10 mouse cellular contexts compared by ENCODE assay signal in genomic region chr5:114369921-114370320, GRCm38 (mm10). TPM values are rescaled to one million over a fixed set of nuclear protein-coding genes. Genes with fewer than 3 reads are reported as not detected.
A peak's percentile ranks its signal among the peaks of the same experiment; 100 is the strongest.
DNase-seq lines count a peak whose midpoint lies in the region; ATAC-seq and TF ChIP-seq lines count a peak whose summit lies in the region.
"Had no signal": no experiment of that assay in that cellular context is flagged by ENCODE, and none has a peak within 500 bp of the region (broad histone marks: within the 10 kb centered on the region; RNA-seq: fewer than 3 reads in every experiment).

No protein-coding gene starts in this region.

- no peak overlapping the region for H3K9ac ChIP-seq in kidney, embryonic 14.5 days (ENCODE audit: low read depth, low read length)
- H3K9ac ChIP-seq in embryonic facial prominence, embryonic 14.5 days (ENCODE audit: low read depth, low read length): peak overlapping the region; percentile 51
- H3K9ac ChIP-seq in limb, embryonic 14.5 days (ENCODE audit: low read depth, low read length, severe bottlenecking): peak overlapping the region; percentile 14; the same call in 1 of the 2 replicates

- DNase-seq in kidney, adult 8-10 months: no peak
- DNase-seq in embryonic facial prominence, embryonic 14.5 days (ENCODE audit: low spot score): no peak
- DNase-seq in limb, embryonic 14.5 days (ENCODE audit: low spot score): no peak
- no peak for DNase-seq in adrenal gland, adult 18-20 months (ENCODE audit: low spot score in 2 of 2)
- DNase-seq in layer of hippocampus, postnatal 10 days (ENCODE audit: low spot score in 2 of 2): no peak
- DNase-seq: thymus, adult 2 months had no signal

- no peaks in the 10 kb centered on the region for H3K27me3 ChIP-seq in kidney, embryonic 14.5 days (ENCODE audit: control insufficient read depth, insufficient read depth, low read length)
- H3K27me3 ChIP-seq in embryonic facial prominence, embryonic 14.5 days (replicated peaks; ENCODE audit: control insufficient read depth, insufficient read depth, low read length): no peaks in the 10 kb centered on the region
- no peaks in the 10 kb centered on the region for H3K27me3 ChIP-seq in limb, embryonic 14.5 days (ENCODE audit: control insufficient read depth, insufficient read depth, low read length)
- H3K27me3 ChIP-seq: megakaryocyte, embryonic 14.5 days had no signal

- TF ChIP-seq POLR2A in limb, embryonic 14.5 days (IDR thresholded peaks at IDR 0.05; ENCODE audit: borderline replicate concordance, extremely low read depth, insufficient read depth, insufficient read length): no peak

- H3K9me3 ChIP-seq in kidney, embryonic 14.5 days (ENCODE audit: control insufficient read depth, low read length): no peaks in the 10 kb centered on the region
- H3K9me3 ChIP-seq in embryonic facial prominence, embryonic 14.5 days (ENCODE audit: control insufficient read depth, low read length): no peaks in the 10 kb centered on the region
- no peaks in the 10 kb centered on the region for H3K9me3 ChIP-seq in limb, embryonic 14.5 days (ENCODE audit: control insufficient read depth, low read length)
- H3K9me3 ChIP-seq: G1E; megakaryocyte, embryonic 14.5 days had no signal

- 86% methylated on average over 9 of the region's 9 CpGs for WGBS in kidney, embryonic 14.5 days
- 46% methylated on average over 9 of the region's 9 CpGs for WGBS in embryonic facial prominence, embryonic 14.5 days
- WGBS in limb, embryonic 14.5 days: 48% methylated on average over 9 of the region's 9 CpGs

- no peak overlapping the region for H3K4me2 ChIP-seq in kidney, embryonic 14.5 days (replicated peaks; ENCODE audit: low read depth, low read length)
- peak overlapping the region; percentile 37 for H3K4me2 ChIP-seq in embryonic facial prominence, embryonic 14.5 days (ENCODE audit: low read depth, low read length)
- peak overlapping the region; percentile 28; the same call in 1 of the 2 replicates for H3K4me2 ChIP-seq in limb, embryonic 14.5 days (replicated peaks; ENCODE audit: low read depth, low read length, severe bottlenecking)

- H3K4me1 ChIP-seq in kidney, embryonic 14.5 days (ENCODE audit: control insufficient read depth, insufficient read depth, low read length): peaks cover 44% of the 10 kb centered on the region
- H3K4me1 ChIP-seq in brown adipose tissue, adult 24 weeks (ENCODE audit: control insufficient read depth, insufficient read depth, insufficient read length, low read length): peaks cover 50% of the 10 kb centered on the region
- peaks cover 51% of the 10 kb centered on the region for H3K4me1 ChIP-seq in embryonic facial prominence, embryonic 14.5 days (ENCODE audit: control insufficient read depth, insufficient read depth, low read length)
- peaks cover 44% of the 10 kb centered on the region for H3K4me1 ChIP-seq in limb, embryonic 14.5 days (ENCODE audit: control insufficient read depth, insufficient read depth, low read length)

- 0 out of 2 replicates have a peak, but pooled peaks have one; percentile 1 for ATAC-seq in kidney, embryonic 14.5 days (ENCODE audit: low FRiP score, low TSS enrichment)
- ATAC-seq in embryonic facial prominence, embryonic 14.5 days (ENCODE audit: low read depth): no peak
- no peak for ATAC-seq in limb, embryonic 14.5 days (ENCODE audit: low FRiP score, low read depth)

- H3K4me3 ChIP-seq in kidney, embryonic 14.5 days (ENCODE audit: low read length): no peak overlapping the region
- peak overlapping the region; percentile 6; the same call in 1 of the 2 replicates for H3K4me3 ChIP-seq in brown adipose tissue, adult 24 weeks (ENCODE audit: insufficient read depth, low read depth, low read length)
- H3K4me3 ChIP-seq in embryonic facial prominence, embryonic 14.5 days (ENCODE audit: low read depth, low read length): no peak overlapping the region
- H3K4me3 ChIP-seq in limb, embryonic 14.5 days (replicated peaks; ENCODE audit: low read length): no peak overlapping the region

- peak overlapping the region; percentile 87; the same call in 1 of the 2 replicates for H3K27ac ChIP-seq in kidney, embryonic 14.5 days (ENCODE audit: low read depth, low read length)
- H3K27ac ChIP-seq in brown adipose tissue, adult 24 weeks (replicated peaks; ENCODE audit: low read depth, low read length): peak overlapping the region; percentile 87
- H3K27ac ChIP-seq in embryonic facial prominence, embryonic 14.5 days (replicated peaks; ENCODE audit: low read depth, low read length): peak overlapping the region; percentile 95
- peak overlapping the region; percentile 86 for H3K27ac ChIP-seq in limb, embryonic 14.5 days (replicated peaks; ENCODE audit: low read depth, low read length)

- H3K36me3 ChIP-seq in kidney, embryonic 14.5 days (ENCODE audit: control insufficient read depth, insufficient read depth, low read length): peaks cover 87% of the 10 kb centered on the region
- H3K36me3 ChIP-seq in embryonic facial prominence, embryonic 14.5 days (ENCODE audit: control insufficient read depth, insufficient read depth, low read length): peaks cover 87% of the 10 kb centered on the region
- H3K36me3 ChIP-seq in limb, embryonic 14.5 days (ENCODE audit: control insufficient read depth, insufficient read depth, low read length): peaks cover 90% of the 10 kb centered on the region

RNA-seq across cellular contexts. Expression of gene Kctd10, which starts 10.4 kb away (rescaled TPM):
- polyA plus RNA-seq in kidney, embryonic 14.5 days (2014; fragmentation: Nextera tagmentation; extraction: Ambion mirVana): 50.7 and 86.2 TPM in 2 replicates
- polyA plus RNA-seq in brown adipose tissue, adult 24 weeks (2012; ENCODE audit: insufficient read depth, insufficient read length, missing spikeins): 21.5 and 25.5 TPM in 2 replicates
- 111 and 115 TPM in 2 replicates for polyA plus RNA-seq in embryonic facial prominence, embryonic 14.5 days (2014; fragmentation: Nextera tagmentation; extraction: Ambion mirVana)
- polyA plus RNA-seq in limb, embryonic 14.5 days (2012; rRNA removed): 89.4 and 93.1 TPM in 2 replicates
- polyA plus RNA-seq in limb, embryonic 14.5 days (2014; fragmentation: Nextera tagmentation; extraction: Ambion mirVana): 103 and 105 TPM in 2 replicates
- 10 to 100 TPM; 72.4 to 72.6 TPM for total RNA-seq in adrenal gland, adult 18-20 months (2021)
- total RNA-seq in layer of hippocampus, postnatal 10 days (2021): 10 to 100 TPM; 45.1 to 45.9 TPM

RNA-seq across cellular contexts. Expression of gene Ube3b, which starts 10.5 kb away (rescaled TPM):
- 30.5 and 55.2 TPM in 2 replicates for polyA plus RNA-seq in kidney, embryonic 14.5 days (2014; fragmentation: Nextera tagmentation; extraction: Ambion mirVana)
- 47.6 and 51.4 TPM in 2 replicates for polyA plus RNA-seq in brown adipose tissue, adult 24 weeks (2012; ENCODE audit: insufficient read depth, insufficient read length, missing spikeins)
- polyA plus RNA-seq in embryonic facial prominence, embryonic 14.5 days (2014; fragmentation: Nextera tagmentation; extraction: Ambion mirVana): 44.5 and 47.5 TPM in 2 replicates
- 57.6 and 78.4 TPM in 2 replicates for polyA plus RNA-seq in limb, embryonic 14.5 days (2012; rRNA removed)
- 51.2 and 56.4 TPM in 2 replicates for polyA plus RNA-seq in limb, embryonic 14.5 days (2014; fragmentation: Nextera tagmentation; extraction: Ambion mirVana)
- total RNA-seq in adrenal gland, adult 18-20 months (2021): 10 to 100 TPM; 62.7 to 67.8 TPM
- total RNA-seq in layer of hippocampus, postnatal 10 days (2021): 10 to 100 TPM; 69.1 to 83.7 TPM
